Mouse (Mus musculus) CD4-positive naive resting alpha-beta T cell, adult 76 days (primary cell): ENCODE data around the gene Samsn1. TPM values are rescaled to one million over a fixed set of nuclear protein-coding genes. Genes with fewer than 3 reads are reported as not detected.

Experiments
- total RNA-seq: library from RNA; stranded (reverse); gene quantifications from one replicate; pipeline ENCODE4 v1.2.4, GENCODE M21; 2023

Samsn1 gene
- 25.8 TPM for total RNA-seq

GRCm38 (mm10) chr16:76022181-76022580 lies at the start of gene Samsn1:
TSS of gene Samsn1 (minus strand) at chr16:76022281.

